Mouse (Mus musculus): ENCODE measurements around the gene Pxdn. TPM values are rescaled to one million over a fixed set of nuclear protein-coding genes. Genes with fewer than 3 reads are reported as not detected.

Pxdn gene
- 178 TPM in 2 replicates for polyA plus RNA-seq (2012; rRNA removed)

GRCm38 (mm10) chr12:29937308-29937707 lies at the start of gene Pxdn:
TSS of gene Pxdn (plus strand) at chr12:29937608.

Other genes with a start within 250 kb of the Pxdn start
- 0.35 and 0.71 TPM in 2 replicates for gene Tpo, start 195.0 kb downstream of the Pxdn start, polyA plus RNA-seq (2012; rRNA removed)

Measured in ovary, adult 2 months (tissue).